Mouse (Mus musculus) MEL-GATA-1-ER (cell line): Measurements from ENCODE around the gene Slc45a3.

Experiments
- DNase-seq: peaks from one replicate; pipeline ENCODE4 v3.0.0-alpha.2; 2012; ENCODE audit warnings: low read depth; ENCODE audit errors: extremely low read depth

Gene Slc45a3

DNA sequence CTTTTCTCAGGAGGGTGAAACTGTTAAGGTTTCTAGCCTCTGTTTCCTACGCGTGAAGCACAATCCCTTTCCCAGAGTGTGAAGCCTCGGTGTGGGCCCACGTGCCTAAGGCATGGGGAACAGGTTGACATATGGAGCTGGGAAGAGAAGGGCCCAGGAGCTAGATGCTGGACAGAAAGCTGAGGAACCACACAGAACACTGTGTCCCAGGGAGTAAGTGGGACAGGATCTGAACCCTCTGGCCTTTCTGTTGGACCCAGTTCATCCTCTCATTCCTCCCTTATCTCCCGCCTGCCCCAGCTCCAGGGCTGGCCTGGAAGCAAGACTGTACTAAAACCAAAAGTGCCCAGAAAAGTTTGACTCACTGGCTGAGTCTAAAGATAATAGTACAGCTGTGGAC lies 1.3 kb downstream of the Slc45a3 start:
- no peak for DNase-seq

DNA sequence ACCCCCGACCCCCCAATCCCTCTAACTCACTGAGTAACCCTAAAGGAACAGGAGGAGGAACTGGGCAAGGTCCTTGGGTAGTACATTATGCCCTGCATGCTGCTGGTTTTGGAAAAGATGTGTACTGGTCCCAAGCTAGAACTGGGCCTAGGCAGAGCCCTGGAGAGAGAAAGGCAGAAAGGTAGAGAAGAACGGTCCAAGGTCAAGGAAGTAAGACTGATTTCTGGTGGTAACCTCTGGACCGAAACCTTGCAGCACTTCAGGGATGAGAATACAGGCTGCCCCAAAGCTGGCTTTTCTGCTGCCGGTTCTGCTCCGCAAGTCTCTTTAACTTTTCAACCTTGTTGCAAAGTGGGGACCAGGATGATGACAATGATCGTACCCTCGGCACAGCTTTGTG lies 1.8 kb downstream of the Slc45a3 start:
- DNase-seq = no peak

- DNase-seq = no peak
These were observed 3.1 kb downstream of the Slc45a3 start for GRCm38 (mm10) chr1:131965818-131966217.

GRCm38 (mm10) chr1:131967336-131967735 lies 4.6 kb downstream of the Slc45a3 start:
- DNase-seq = no peak

GRCm38 (mm10) chr1:131968556-131968955 lies 5.8 kb downstream of the Slc45a3 start:
- no peak for DNase-seq

- no peak for DNase-seq
These were observed 6.2 kb downstream of the Slc45a3 start for GRCm38 (mm10) chr1:131968983-131969382.

DNA sequence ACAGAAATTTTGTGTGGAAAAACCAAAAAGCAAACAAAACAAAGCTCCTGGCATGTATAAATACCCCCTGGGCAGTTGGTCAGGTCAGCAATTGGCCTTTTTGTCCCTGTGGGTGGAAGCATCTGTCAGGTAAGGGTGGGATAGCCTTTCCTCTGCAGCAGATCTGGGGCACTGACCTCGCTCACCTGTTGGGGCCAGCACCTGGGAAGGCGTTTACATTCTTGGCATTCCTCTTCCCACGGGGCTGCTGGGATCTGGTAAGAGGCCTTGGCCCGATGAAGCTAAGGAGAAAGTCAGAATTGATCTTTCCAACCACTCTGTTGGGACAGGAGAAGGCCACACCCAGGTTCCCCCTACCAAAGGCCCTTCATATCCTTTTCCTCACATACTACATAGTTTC lies 7.1 kb downstream of the Slc45a3 start:
- no peak for DNase-seq

DNA sequence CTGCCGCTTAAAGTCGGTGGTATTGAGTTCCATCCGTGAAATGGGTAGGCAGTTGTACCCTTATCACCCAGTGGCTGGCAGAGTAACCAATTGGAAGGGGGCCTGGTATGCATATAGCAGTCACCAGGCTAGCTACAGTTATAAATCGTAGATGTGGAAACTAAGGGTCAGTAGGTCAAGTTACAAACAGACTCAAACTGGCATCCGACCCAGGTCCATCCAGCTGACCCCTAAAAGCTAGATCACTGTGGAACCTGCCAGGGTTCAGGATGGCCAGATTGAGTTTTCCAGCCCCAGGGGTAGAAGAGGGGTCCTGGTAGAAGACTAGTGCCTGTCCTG lies 7.5 kb downstream of the Slc45a3 start:
- no peak for DNase-seq

DNA sequence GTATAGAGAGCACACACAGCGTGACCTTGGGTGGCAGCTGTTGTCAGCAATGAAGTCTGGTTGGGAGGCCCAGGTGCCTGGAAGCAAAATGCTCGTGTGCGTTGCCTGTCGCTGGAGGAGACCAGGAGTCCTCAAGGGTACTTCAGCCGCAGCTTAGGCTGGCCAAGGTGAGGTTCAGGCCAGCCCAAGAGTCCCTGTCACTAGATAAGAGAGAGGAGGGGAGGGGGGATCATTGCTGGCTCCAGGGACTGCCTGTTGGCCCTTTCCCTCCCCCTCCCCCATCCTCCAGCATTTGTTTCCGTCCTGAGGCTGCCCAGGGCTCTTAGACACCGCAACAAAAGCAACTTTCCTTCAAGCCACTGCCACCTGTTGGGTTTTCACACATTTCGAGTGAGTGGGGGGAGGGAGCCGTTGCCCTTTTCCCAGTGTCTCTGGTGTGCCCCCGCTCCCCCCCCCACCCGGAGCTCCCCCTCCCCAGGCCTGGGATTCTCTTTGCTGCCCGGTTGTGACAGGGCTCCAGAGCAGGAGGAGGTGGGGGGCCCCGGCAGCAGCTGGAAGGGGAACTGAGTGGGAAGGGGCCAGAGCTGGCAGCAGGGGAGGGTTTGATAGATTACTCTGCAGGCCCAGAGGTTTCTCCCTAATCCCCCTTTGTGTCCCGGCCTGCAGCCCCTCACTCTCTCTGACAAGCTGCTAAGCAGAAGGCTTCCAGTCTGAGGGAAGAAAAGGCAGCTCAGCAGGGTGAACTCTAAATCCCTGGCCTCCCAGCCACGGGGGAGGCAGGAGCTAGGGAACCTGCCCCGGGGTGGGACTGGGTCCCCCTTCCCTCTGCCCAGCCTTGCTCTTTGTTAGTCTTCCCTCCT lies 8.1 kb downstream of the Slc45a3 start:
- no peak for DNase-seq

DNA sequence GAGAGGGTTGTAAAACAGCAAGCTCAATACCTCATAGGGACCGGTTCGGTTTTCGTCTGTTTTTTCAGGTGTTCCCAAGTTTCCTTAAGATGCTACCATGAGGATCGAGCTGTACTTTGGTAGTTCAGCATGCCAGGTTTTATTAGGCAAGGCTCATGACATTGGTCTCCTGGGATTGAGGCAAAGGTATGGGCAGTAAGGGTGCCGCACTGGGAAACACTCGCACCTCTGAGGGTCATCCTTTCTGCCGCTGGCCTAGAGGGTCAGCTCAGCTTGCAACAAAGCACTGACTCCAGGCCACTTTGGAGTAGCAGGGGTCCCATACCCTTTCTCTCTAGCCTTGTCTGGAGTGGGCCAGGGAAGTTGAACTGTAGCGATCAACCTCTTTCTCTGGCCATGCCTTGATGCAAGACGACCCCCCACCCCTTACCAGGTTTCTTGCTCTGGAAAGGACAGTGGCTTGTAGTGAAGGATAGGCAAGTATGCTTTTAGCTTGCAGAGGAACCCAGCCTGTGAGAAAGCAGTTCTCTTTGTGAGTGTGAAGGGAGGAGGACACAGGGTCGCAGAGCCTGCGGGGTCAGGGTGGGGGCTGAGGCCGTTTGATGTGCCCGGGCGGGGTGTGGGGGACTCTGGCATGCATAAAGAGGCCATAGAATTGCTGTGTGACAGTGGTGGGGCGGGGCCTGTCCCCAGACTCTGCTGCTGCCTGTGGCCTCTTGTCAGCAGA lies 9.2 kb downstream of the Slc45a3 start:
- DNase-seq = no peak

DNA sequence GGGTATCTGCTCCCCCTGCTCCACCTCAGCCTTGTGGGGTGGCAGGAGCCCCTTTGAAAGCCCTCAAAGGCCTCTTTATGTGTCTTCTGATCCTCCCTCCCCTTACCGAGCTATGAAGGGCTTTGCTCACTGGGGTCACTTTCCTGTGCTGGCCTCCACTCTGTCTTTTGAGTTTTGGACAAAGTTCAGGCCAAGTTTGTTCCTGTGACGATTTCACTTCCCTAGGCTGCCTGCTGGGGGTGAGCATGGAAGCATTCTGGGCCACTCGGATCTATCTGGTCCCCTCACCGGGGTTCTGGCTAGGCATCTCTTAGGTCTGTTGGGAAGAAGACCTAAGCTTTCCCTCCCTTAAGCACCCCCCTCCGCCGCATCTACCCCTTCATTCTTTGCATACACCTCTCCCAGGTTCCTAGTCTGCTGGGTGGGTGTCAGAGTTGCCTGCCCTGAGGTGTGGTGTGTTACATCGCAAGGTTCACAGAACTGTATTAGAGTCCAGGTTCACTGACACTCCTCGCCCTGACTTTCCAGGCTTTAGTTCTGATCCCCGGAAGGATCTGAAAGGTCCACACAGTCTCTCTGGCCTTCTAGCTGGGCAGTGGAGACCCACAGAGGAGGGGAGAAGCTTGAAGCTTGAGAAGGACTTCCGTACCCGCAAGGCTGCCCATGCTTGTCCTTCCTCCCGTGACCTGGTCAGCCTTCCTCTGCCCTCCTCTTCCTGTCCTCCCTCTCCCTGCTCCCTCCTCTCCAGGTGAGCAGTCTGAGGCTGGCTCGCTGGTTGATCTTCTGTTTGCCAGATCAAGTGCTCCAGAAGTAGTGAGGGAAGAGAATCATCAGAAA lies 9.9 kb downstream of the Slc45a3 start:
- no peak for DNase-seq

- no peak for DNase-seq
These were observed 11.2 kb downstream of the Slc45a3 start for GRCm38 (mm10) chr1:131973991-131974390.

GRCm38 (mm10) chr1:131976886-131977285 lies 14.1 kb downstream of the Slc45a3 start:
- no peak for DNase-seq

DNA sequence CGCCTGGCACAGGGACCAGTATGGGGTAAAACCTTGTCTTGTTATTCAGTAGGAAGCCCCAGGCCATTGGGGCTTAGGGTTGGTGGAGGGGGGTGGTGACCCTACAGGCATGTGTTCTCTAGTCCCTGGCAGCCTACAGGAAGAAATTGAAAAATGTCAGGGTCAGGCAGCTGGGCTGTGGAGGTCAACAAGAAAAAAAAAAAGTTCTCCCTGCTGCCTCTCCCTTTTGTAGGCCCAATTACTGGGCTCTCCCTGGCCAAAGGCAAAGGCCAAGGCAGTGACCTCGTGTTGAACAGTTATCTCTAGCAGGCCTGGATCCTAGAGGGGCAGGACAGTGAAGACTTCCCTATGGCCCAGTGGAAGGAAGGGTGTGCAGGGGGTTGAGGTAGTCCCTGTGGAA lies 17.7 kb downstream of the Slc45a3 start:
- DNase-seq = no peak

DNA sequence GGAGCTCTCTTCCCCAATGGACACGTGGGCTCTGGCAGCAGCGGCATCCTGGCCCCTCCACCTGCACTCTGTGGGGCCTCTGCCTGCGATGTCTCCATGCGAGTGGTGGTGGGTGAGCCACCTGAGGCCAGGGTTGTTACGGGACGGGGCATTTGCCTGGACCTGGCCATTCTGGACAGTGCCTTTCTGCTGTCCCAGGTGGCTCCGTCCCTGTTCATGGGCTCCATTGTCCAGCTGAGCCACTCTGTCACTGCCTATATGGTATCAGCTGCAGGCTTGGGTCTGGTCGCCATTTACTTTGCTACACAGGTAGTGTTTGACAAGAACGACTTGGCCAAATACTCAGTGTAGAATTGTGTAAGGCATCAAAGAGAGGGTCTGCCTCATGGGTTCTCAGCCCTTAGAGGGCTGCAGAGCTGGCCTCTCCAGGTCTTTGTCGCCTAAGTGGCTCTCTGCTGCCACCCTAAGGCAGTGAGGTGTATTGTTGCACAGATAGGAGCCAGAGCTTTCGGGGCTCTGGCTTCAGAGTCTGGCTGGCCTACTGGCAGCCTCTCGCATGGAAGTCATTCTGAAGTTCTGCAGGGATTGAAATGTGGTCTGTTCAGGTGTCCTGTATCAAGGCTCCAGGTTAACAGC lies 18.7 kb downstream of the Slc45a3 start:
- DNase-seq = no peak

GRCm38 (mm10) chr1:131982907-131983306 lies 20.1 kb downstream of the Slc45a3 start:
- DNase-seq = no peak

DNA sequence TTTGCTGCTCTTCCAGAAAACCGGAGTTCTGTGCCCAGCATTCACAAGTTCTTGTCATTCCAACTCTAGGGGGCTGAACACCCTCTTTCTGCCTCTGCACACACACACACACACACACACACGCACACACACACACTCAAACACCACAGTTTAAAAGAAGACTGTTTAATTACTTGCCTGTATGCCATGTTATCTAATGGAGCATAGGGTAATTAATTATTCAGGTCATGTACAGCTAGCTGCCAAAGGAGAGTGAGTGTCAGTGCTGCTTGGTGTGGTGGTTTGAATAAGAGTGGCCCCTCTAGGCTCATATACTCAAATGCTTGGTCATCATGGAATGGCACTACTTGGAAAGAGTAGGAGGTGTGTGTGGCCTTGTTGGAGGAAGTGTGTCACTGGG lies 21.0 kb downstream of the Slc45a3 start:
- no peak for DNase-seq

DNA sequence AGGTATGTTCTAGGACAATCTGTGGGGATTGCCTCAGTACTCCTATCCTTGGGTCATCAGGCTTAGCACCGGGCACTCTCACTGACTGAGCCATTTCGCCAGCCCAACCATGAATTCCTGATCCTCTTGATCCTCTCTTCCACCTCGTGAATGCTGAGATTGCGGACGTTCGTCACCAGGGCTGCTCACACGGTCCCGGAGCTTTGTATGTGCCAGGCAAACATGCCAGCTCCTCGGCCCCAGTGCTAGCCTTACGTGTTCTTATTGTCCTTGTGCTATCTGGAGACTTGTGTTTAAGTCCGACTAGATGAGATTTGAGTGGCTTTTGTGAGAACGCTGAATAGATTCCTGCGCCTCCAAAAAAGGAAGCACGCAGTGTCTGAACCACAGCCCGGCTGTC lies 24.7 kb downstream of the Slc45a3 start:
- no peak for DNase-seq

GRCm38 (mm10) chr1:131989476-131989875 lies 26.7 kb downstream of the Slc45a3 start:
- no peak for DNase-seq

DNA sequence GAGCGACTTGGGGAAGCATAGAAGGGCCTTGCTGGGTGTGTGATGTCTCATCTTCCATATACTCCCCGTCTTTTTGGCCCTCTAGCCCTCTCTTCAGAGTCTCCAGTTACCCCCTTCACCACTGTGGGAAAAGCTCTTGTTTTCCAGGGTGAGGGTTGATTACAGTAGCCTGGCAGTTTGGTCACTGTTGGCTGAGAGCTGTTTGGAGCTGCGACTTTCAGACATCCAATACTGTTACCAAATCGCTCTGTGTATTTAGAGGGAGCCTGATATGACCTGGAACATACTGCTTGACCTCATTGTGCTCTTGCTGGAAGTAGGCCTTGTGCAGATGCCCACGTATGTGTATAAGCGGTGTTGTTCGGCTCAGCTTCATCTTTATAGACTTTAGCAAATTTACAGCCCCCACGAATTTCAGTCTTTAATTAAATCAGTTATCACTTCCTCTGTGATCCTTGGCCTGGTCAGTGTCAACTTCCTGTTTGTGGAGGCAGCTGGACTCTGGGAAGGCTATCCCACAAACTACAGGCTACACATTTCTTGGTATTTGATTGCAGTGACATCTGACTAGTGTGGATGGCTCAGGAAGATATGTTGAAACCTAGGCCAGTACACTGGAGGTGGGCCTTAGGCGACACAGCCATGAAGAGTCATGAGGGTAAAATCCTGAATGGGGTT lies 27.5 kb downstream of the Slc45a3 start:
- DNase-seq = no peak

- no peak for DNase-seq
These were observed 29.8 kb downstream of the Slc45a3 start for GRCm38 (mm10) chr1:131992561-131993001.
